Mouse (Mus musculus) adrenal gland, adult 10 weeks (tissue): ENCODE results near the gene Btnl1. TPM values are rescaled to one million over a fixed set of nuclear protein-coding genes. Genes with fewer than 3 reads are reported as not detected.

Experiments used
- polyA plus RNA-seq: library from polyadenylated mRNA; stranded (reverse); fragments of 350-450 nt; fragmentation: Illumina TruSeq; extraction: RNeasy Lipid Tissue Mini Kit (QIAGEN cat#74804); gene quantifications from one replicate; pipeline ENCODE4 v1.2.3, GENCODE M21; 2014; ENCODE audit warnings: low read depth, low replicate concordance

The Btnl1 gene
- not detected for polyA plus RNA-seq

DNA sequence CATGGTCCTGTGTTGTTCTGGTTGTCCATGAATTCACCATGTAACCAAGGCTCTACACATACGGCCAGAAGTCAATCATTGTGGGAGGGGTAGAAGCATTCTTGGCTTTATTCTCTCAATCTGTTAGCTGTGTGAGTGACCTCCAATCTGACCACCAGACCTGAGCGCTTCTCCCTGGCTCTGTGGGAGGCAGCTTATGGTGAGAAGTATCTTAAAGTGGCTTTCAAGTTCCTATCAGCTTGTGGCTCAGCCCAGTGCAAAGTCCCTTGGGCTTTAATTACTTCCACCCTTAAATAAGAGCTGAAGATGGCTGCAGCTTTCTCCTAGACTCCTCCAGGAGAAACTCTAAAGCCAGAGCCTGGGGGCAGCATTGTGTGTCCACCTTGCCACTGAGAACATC, at the start of gene Btnl1:
TSS of gene Btnl1 (plus strand) at position 286 of the 400 bp plus-strand sequence.

DNA sequence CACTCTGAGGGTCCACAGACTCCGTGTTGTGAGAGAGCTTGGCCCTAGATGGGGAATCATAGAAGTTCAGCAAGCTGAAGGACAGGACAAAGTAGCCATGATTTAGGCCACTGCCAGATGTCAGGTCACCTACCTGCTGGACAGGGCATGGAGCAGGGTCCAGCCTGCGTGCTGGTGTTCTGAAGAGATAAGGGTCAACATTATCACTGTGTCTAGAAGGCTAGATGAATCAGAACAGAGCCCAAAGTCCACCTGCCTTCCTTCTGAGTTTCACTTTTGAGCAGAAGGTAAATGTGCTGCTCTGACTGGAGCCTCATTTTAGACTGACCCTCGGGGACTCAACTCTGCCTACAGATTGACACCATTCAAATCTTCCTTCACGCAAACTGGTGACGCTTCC, 22.4 kb upstream of the Btnl1 start, which contains the start of gene Btnl2:
TSS of gene Btnl2 (plus strand) at position 284 of the 400 bp plus-strand sequence.

DNA sequence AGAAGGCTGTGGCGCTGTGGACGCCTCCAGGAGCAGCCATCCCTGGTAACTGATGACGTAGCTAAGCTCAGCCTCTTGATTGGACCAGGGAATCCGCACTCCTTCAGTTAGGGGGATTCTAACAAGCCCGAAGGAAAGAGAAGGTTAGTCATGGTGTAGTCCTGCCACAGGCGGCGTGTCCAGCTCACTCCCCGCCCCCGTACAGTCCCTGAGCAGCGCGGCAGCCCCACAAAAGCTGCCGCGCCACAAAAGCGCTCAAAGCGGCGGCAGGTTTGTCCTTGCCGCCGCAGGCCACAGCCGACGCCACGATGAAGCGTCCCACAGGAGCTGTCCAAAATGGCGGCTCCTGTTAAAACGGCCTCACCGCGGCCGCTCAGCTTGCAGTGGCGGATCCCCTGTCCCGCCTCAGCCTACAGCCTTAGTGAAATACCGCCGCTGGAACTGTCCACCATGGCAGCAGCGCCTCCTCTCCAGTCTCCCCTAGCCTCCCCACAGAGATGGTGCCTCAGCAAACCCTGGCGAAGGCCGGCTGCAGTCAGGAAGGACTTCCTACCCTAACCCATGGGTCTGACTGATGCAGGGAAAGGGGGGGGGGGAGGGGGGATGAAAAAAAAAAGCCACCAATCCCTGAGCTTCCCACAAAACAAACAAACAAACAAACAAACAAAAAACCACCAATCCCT, 21.9 kb downstream of the Btnl1 start, which contains the start of gene BC051142:
TSS of gene BC051142 (plus strand) at position 110 of the 683 bp plus-strand sequence.

Other genes starting within 250 kb of the Btnl1 start
- gene H2-DMb2, start 233.8 kb upstream of the Btnl1 start, polyA plus RNA-seq = not detected
- 2.0 TPM for gene H2-DMb1, start 224.1 kb upstream of the Btnl1 start, polyA plus RNA-seq
- gene Tap1, start 189.6 kb upstream of the Btnl1 start, polyA plus RNA-seq = 2.2 TPM
- gene Psmb9, start 189.4 kb upstream of the Btnl1 start, polyA plus RNA-seq = 2.9 TPM
- 1.2 TPM for gene Psmb8, start 179.4 kb upstream of the Btnl1 start, polyA plus RNA-seq
- gene Tap2, start 173.6 kb upstream of the Btnl1 start, polyA plus RNA-seq = 0.64 TPM
- 1.1 TPM for gene H2-Ob, start 138.2 kb upstream of the Btnl1 start, polyA plus RNA-seq
- gene H2-Ab1, start 119.4 kb upstream of the Btnl1 start, polyA plus RNA-seq = 26.2 TPM
- gene H2-Aa, start 89.3 kb upstream of the Btnl1 start, polyA plus RNA-seq = 42.5 TPM
- 2.9 TPM for gene H2-Eb1, start 71.3 kb upstream of the Btnl1 start, polyA plus RNA-seq
- gene H2-Eb2, start 51.5 kb upstream of the Btnl1 start, polyA plus RNA-seq = not detected
- not detected for gene Btnl2, start 22.3 kb upstream of the Btnl1 start, polyA plus RNA-seq
- 3.4 TPM for gene BC051142, start 21.7 kb downstream of the Btnl1 start, polyA plus RNA-seq
- not detected for gene Btnl4, start 100.2 kb downstream of the Btnl1 start, polyA plus RNA-seq
- not detected for gene Btnl6, start 140.2 kb downstream of the Btnl1 start, polyA plus RNA-seq
- 1.3 TPM for gene Notch4, start 187.1 kb downstream of the Btnl1 start, polyA plus RNA-seq
- gene Gpsm3, start 212.7 kb downstream of the Btnl1 start, polyA plus RNA-seq = not detected
- gene Pbx2, start 214.1 kb downstream of the Btnl1 start, polyA plus RNA-seq = 14.3 TPM
- gene Ager, start 220.7 kb downstream of the Btnl1 start, polyA plus RNA-seq = not detected
- gene Rnf5, start 226.6 kb downstream of the Btnl1 start, polyA plus RNA-seq = 60.1 TPM
- 3.4 TPM for gene Agpat1, start 227.1 kb downstream of the Btnl1 start, polyA plus RNA-seq
- not detected for gene Egfl8, start 238.8 kb downstream of the Btnl1 start, polyA plus RNA-seq